Mouse (Mus musculus): ENCODE results near the gene Vmn2r48.
"Not testable (repeated sequence)": the region's sequence is repeated elsewhere in the genome, so short reads cannot be mapped to it uniquely, and the experiment has no call there.

The Vmn2r48 gene

GRCm38 (mm10) chr7:9953485-9953884 is at the start of gene Vmn2r48:
Vmn2r48 (minus strand) TSS chr7:9953585.
- in situ Hi-C loops (cut with MboI, MseI) = not testable (repeated sequence)

DNA sequence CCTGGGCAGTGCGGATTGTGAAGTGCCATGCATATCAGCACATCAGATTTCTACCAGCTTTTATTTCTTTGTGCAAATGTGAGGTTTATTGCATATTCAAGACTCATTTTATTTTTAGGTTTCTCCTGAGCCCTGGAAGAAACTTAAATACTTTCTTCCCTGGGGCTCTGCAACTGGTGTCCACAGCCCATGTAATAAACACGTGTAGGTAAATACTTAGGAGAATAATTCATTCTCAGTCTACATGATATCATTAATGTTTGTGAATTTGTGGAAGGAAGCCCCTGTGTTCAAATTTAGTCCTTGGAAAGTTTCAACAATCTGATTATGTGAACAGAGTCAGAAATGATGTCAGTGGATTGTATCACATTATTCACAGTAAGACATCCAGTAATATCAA is 38.8 kb upstream of the Vmn2r48 start, which contains the start of gene Vmn2r49:
Gene Vmn2r49, minus strand, starts transcription at position 101 of the 400 bp plus-strand sequence.
- in situ Hi-C loops (cut with MboI, MseI) = not testable (repeated sequence)

Data from T-helper 1 cell (primary cell).